Mouse (Mus musculus) lung, embryonic 14.5 days (tissue): ENCODE measurements around the gene Bank1. TPM values are rescaled to one million over a fixed set of nuclear protein-coding genes. Genes with fewer than 3 reads are reported as not detected.
A peak's percentile ranks its signal among the peaks of the same experiment; 100 is the strongest.

ENCODE experiments used
- ATAC-seq: fragments of 200-750 bp; cut with Nextera tagmentation; 2 replicates; pipeline ENCODE4 v1.8.0; 2017; ENCODE audit warnings: mild to moderate bottlenecking, moderate TSS enrichment, moderate library complexity; ENCODE audit not compliant: insufficient read depth
- DNase-seq: peaks from one replicate; pipeline ENCODE4 v3.0.0-alpha.2; 2015
- H3K27ac ChIP-seq: fragments of 300-500 bp; sonication (generic); 2 replicates; pipeline ENCODE4 v1.5.1; 2014; ENCODE audit warnings: low read depth, mild to moderate bottlenecking, moderate library complexity
- H3K27me3 ChIP-seq: fragments of 300-500 bp; sonication (generic); 2 replicates; pipeline ENCODE4 v1.6.1; 2014; ENCODE audit warnings: low read length, control low read depth; ENCODE audit not compliant: insufficient read depth
- H3K36me3 ChIP-seq: fragments of 300-500 bp; sonication (generic); 2 replicates; pipeline ENCODE4 v1.6.1; 2014; ENCODE audit warnings: control low read depth; ENCODE audit not compliant: insufficient read depth
- H3K4me1 ChIP-seq: fragments of 300-500 bp; sonication (generic); 2 replicates; pipeline ENCODE4 v1.6.1; 2014; ENCODE audit warnings: antibody characterized with exemption, control low read depth; ENCODE audit not compliant: insufficient read depth
- H3K4me2 ChIP-seq: fragments of 300-500 bp; sonication (generic); 2 replicates; pipeline ENCODE4 v1.6.1; 2014; ENCODE audit warnings: mild to moderate bottlenecking
- H3K4me3 ChIP-seq: fragments of 300-500 bp; sonication (generic); 2 replicates; pipeline ENCODE4 v1.5.1; 2014; ENCODE audit warnings: low read depth, low read length
- H3K9ac ChIP-seq: fragments of 300-500 bp; sonication (generic); 2 replicates; pipeline ENCODE4 v1.6.1; 2014
- H3K9me3 ChIP-seq: fragments of 300-500 bp; sonication (generic); 2 replicates; pipeline ENCODE4 v1.6.1; 2016; ENCODE audit warnings: low read depth, low read length, control low read depth
- CTCF ChIP-seq: IDR thresholded peaks from 2 replicates; pipeline ENCODE4 v1.5.1; 2016; ENCODE audit warnings: antibody characterized with exemption, low read depth
- WGBS: fragments of 180-500 bp; shearing (Covaris S2); extraction: QIAGEN DNeasy Blood & Tissue Kit; methylation state at CpG from one replicate; pipeline ENCODE4 v1.1.7; 2014; 5-methylcytosine and 5-hydroxymethylcytosine counted together
- polyA plus RNA-seq: library from polyadenylated mRNA; unstranded; fragments of >200 nt; fragmentation: Nextera tagmentation; extraction: Ambion mirVana; gene quantifications from 2 replicates; pipeline ENCODE4 v1.2.1, GENCODE M21; 2014

The Bank1 gene
- polyA plus RNA-seq, result 0.72 and 0.74 TPM in 2 replicates

- WGBS, result 66% methylated on average over 5 of the region's 5 CpGs
These were observed at the start of gene Bank1 for GRCm38 (mm10) chr3:136325783-136326182. Gene Bank1, minus strand, starts transcription at chr3:136326066.

GRCm38 (mm10) chr3:136369916-136370315 is 44.0 kb upstream of the Bank1 start:
- H3K9ac ChIP-seq, result no peak overlapping the region
- ATAC-seq, result no peak
- peak; percentile 32 for DNase-seq
- whole genome bisulfite sequencing, result 34% methylated on average over 11 of the region's 11 CpGs
- H3K4me1 ChIP-seq, result no peaks in the 10 kb centered on the region
- H3K9me3 ChIP-seq, result no peaks in the 10 kb centered on the region
- H3K36me3 ChIP-seq, result no peaks in the 10 kb centered on the region
- H3K4me3 ChIP-seq, result no peak overlapping the region
- H3K27ac ChIP-seq, result no peak overlapping the region
- TF ChIP-seq CTCF, result no peak
- peak overlapping the region; percentile 25 for H3K4me2 ChIP-seq
- no peaks in the 10 kb centered on the region for H3K27me3 ChIP-seq

More at GRCm38 (mm10) chr3:136325783-136326182, at the start of gene Bank1:
- ATAC-seq (no peak), DNase-seq (no peak)
- Histone ChIP-seq H3K9ac (no peak within 1 kb of the TSS), H3K27me3 (no peaks in the 10 kb centered on the region), H3K27ac (no peak within 1 kb of the TSS), H3K36me3 (no peaks in the 10 kb centered on the region), H3K4me1 (no peaks in the 10 kb centered on the region), H3K4me2 (no peak within 1 kb of the TSS), H3K4me3 (no peak within 1 kb of the TSS), H3K9me3 (no peaks in the 10 kb centered on the region)
- TF ChIP-seq CTCF, result no peak

- Histone ChIP-seq H3K4me3 (no peak overlapping the region), H3K36me3 (no peaks in the 10 kb centered on the region), H3K9me3 (no peaks in the 10 kb centered on the region), H3K4me2 (peak overlapping the region; percentile 25; the same call in 1 of the 2 replicates), H3K27ac (no peak overlapping the region), H3K9ac (no peak overlapping the region), H3K27me3 (no peaks in the 10 kb centered on the region), H3K4me1 (no peaks in the 10 kb centered on the region)
- 60% methylated on average over 9 of the region's 9 CpGs for WGBS
- ATAC-seq (no peak), DNase-seq (no peak)
- no peak for TF ChIP-seq CTCF
These were observed 43.6 kb upstream of the Bank1 start for GRCm38 (mm10) chr3:136369466-136369865.

- H3K4me1 ChIP-seq, result no peaks in the 10 kb centered on the region
- no peak overlapping the region for H3K4me3 ChIP-seq
- 66% methylated on average over 4 of the region's 4 CpGs for WGBS
- H3K36me3 ChIP-seq, result no peaks in the 10 kb centered on the region
- H3K4me2 ChIP-seq, result no peak overlapping the region
- no peak overlapping the region for H3K27ac ChIP-seq
- no peak for ATAC-seq
- no peak for TF ChIP-seq CTCF
- DNase-seq, result no peak
- H3K9ac ChIP-seq, result no peak overlapping the region
- H3K9me3 ChIP-seq, result no peaks in the 10 kb centered on the region
- H3K27me3 ChIP-seq, result no peaks in the 10 kb centered on the region
These were observed 42.7 kb upstream of the Bank1 start for GRCm38 (mm10) chr3:136368505-136368999.

- H3K9ac ChIP-seq, result no peak overlapping the region
- 63% methylated on average over 7 of the region's 7 CpGs for WGBS
- no peaks in the 10 kb centered on the region for H3K27me3 ChIP-seq
- no peak for DNase-seq
- H3K27ac ChIP-seq, result no peak overlapping the region
- H3K4me2 ChIP-seq, result no peak overlapping the region
- ATAC-seq, result no peak
- H3K4me3 ChIP-seq, result no peak overlapping the region
- H3K9me3 ChIP-seq, result no peaks in the 10 kb centered on the region
- no peaks in the 10 kb centered on the region for H3K4me1 ChIP-seq
- no peak for TF ChIP-seq CTCF
- no peaks in the 10 kb centered on the region for H3K36me3 ChIP-seq
These were observed 23.8 kb upstream of the Bank1 start for GRCm38 (mm10) chr3:136349690-136350089.

GRCm38 (mm10) chr3:136348611-136349010 is 22.7 kb upstream of the Bank1 start:
- H3K9me3 ChIP-seq, result no peaks in the 10 kb centered on the region
- H3K4me3 ChIP-seq, result no peak overlapping the region
- no peaks in the 10 kb centered on the region for H3K36me3 ChIP-seq
- ATAC-seq (no peak), DNase-seq (no peak)
- H3K9ac ChIP-seq, result no peak overlapping the region
- no peak for TF ChIP-seq CTCF
- no peak overlapping the region for H3K4me2 ChIP-seq
- H3K4me1 ChIP-seq, result no peaks in the 10 kb centered on the region
- WGBS, result 39% methylated on average over 1 of the region's 1 CpGs
- H3K27me3 ChIP-seq, result no peaks in the 10 kb centered on the region
- no peak overlapping the region for H3K27ac ChIP-seq

- no peak for TF ChIP-seq CTCF
- no peak overlapping the region for H3K27ac ChIP-seq
- DNase-seq, result no peak
- H3K4me1 ChIP-seq, result no peaks in the 10 kb centered on the region
- no peak for ATAC-seq
- H3K36me3 ChIP-seq, result no peaks in the 10 kb centered on the region
- no peak overlapping the region for H3K4me3 ChIP-seq
- H3K4me2 ChIP-seq, result no peak overlapping the region
- WGBS, result 83% methylated on average over 1 of the region's 1 CpGs
- H3K27me3 ChIP-seq, result no peaks in the 10 kb centered on the region
- no peaks in the 10 kb centered on the region for H3K9me3 ChIP-seq
- no peak overlapping the region for H3K9ac ChIP-seq
These were observed 21.4 kb upstream of the Bank1 start for GRCm38 (mm10) chr3:136347277-136347676.

GRCm38 (mm10) chr3:136341911-136342310 is 16.0 kb upstream of the Bank1 start:
- ATAC-seq, result no peak
- H3K9me3 ChIP-seq, result no peaks in the 10 kb centered on the region
- no peak for DNase-seq
- H3K4me2 ChIP-seq, result no peak overlapping the region
- no peak overlapping the region for H3K27ac ChIP-seq
- no peaks in the 10 kb centered on the region for H3K27me3 ChIP-seq
- no peaks in the 10 kb centered on the region for H3K36me3 ChIP-seq
- no peak overlapping the region for H3K9ac ChIP-seq
- no peak for TF ChIP-seq CTCF
- H3K4me1 ChIP-seq, result no peaks in the 10 kb centered on the region
- H3K4me3 ChIP-seq, result no peak overlapping the region
- 87% methylated on average over 2 of the region's 2 CpGs for WGBS
